Mouse (Mus musculus) splenic B cell, adult 2 months (primary cell): ENCODE data around the gene Rac2.

Experiments used
- DNase-seq: peaks from one replicate; pipeline ENCODE4 v3.0.0-alpha.2; 2011; ENCODE audit warnings: low read depth, low spot score
- H3K27me3 ChIP-seq: 2 replicates; pipeline ENCODE4 v1.6.1; 2012; ENCODE audit warnings: mild to moderate bottlenecking, low read length, moderate library complexity, mixed read lengths; ENCODE audit not compliant: control insufficient read depth, poor library complexity, insufficient read depth, severe bottlenecking
- H3K36me3 ChIP-seq: 2 replicates; pipeline ENCODE4 v1.6.1; 2012; ENCODE audit warnings: mild to moderate bottlenecking, low read length, moderate library complexity, mixed read lengths; ENCODE audit not compliant: control insufficient read depth, poor library complexity, insufficient read depth, severe bottlenecking

Rac2 gene

GRCm38 (mm10) chr15:78544561-78545001 lies 28.0 kb downstream of the Rac2 start, which contains the start of gene Sstr3:
TSS of gene Sstr3 (minus strand) at chr15:78544685.
- no peak for DNase-seq
- Histone ChIP-seq H3K27me3 (no peaks in the 10 kb centered on the region), H3K36me3 (no peaks in the 10 kb centered on the region)

DNA sequence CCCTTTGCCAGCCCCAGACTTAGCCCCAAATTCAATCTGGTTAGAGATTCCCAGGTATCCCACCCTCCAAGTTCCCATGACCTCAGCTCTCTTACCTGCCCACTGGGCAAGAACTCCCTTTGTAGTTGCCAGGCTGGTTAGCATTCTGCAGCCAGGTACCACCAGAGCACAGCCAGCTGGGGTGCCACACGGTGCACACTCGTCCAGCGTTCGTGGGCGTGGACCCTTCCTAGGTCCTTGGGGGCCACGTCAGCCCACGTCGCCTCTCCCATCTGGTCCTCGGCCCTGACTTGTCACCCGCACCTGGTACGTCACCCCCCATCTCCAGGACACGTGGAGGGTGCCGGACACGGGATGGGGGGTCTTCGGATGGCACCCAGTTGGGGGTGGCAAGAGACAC lies 28.5 kb downstream of the Rac2 start:
- Histone ChIP-seq H3K36me3 (no peaks in the 10 kb centered on the region), H3K27me3 (no peaks in the 10 kb centered on the region)
- DNase-seq: no peak

DNA sequence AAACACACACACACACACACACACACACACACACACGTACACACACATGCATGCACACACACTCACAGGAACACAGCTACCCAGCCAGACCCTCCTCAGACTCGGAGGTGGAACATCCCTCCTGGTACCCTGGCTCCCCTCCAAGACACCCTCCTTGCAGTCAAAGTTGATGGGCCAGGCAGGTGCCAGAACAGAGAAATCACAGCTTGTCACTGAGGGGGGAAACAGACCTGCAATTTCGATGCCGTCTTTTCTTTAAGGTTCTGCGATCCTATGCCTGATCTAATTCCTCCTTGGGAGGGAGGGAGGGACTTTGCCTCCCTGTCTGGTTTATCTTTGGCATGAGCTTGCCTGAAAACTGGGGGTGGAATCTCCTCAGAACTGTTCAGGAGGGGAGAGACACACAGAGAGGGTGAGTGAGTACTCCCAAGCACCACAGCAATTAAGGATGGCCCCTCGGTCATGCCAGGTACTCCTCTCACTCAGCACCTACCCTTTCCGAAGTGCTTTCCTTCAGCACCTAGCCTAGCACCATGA lies 29.7 kb downstream of the Rac2 start:
- H3K27me3 ChIP-seq: no peaks in the 10 kb centered on the region
- no peak for DNase-seq
- H3K36me3 ChIP-seq: no peaks in the 10 kb centered on the region

- Histone ChIP-seq H3K27me3 (no peaks in the 10 kb centered on the region), H3K36me3 (no peaks in the 10 kb centered on the region)
- DNase-seq: no peak
Measured at GRCm38 (mm10) chr15:78542098-78542766, 30.4 kb downstream of the Rac2 start.

DNA sequence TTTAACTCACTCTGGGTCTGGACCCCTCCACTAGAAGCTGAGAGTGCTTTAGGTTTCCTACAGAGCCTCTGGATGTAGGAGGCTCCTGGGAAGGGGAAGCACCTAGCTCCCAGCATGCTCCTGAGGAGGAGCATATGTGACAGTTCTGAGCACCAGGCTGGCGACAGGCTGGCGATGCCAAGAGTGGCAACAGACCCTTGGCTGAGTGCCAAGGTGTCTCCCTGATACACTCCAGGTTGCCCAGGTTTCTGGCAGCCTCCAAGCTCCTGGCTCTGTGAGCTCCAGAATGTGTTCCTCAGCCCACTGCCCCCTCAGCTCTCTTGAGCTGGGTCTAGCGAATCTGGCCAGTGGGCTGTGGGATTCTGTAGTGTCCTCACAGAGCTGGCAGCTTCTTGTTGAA lies 31.0 kb downstream of the Rac2 start:
- H3K36me3 ChIP-seq: no peaks in the 10 kb centered on the region
- DNase-seq: no peak
- H3K27me3 ChIP-seq: no peaks in the 10 kb centered on the region

GRCm38 (mm10) chr15:78541036-78541435 lies 31.5 kb downstream of the Rac2 start:
- DNase-seq: no peak

GRCm38 (mm10) chr15:78535723-78536421 lies 36.7 kb downstream of the Rac2 start:
- no peak for DNase-seq
- no peaks in the 10 kb centered on the region for H3K36me3 ChIP-seq
- no peaks in the 10 kb centered on the region for H3K27me3 ChIP-seq

More at GRCm38 (mm10) chr15:78541036-78541435, 31.5 kb downstream of the Rac2 start:
- no peaks in the 10 kb centered on the region for H3K36me3 ChIP-seq
- no peaks in the 10 kb centered on the region for H3K27me3 ChIP-seq

- no peak for DNase-seq
- Histone ChIP-seq H3K27me3 (no peaks in the 10 kb centered on the region), H3K36me3 (no peaks in the 10 kb centered on the region)
Measured at GRCm38 (mm10) chr15:78533346-78533835, 39.2 kb downstream of the Rac2 start.

- Histone ChIP-seq H3K36me3 (no peaks in the 10 kb centered on the region), H3K27me3 (no peaks in the 10 kb centered on the region)
- DNase-seq: no peak
Measured at GRCm38 (mm10) chr15:78532566-78533345, 39.8 kb downstream of the Rac2 start.

DNA sequence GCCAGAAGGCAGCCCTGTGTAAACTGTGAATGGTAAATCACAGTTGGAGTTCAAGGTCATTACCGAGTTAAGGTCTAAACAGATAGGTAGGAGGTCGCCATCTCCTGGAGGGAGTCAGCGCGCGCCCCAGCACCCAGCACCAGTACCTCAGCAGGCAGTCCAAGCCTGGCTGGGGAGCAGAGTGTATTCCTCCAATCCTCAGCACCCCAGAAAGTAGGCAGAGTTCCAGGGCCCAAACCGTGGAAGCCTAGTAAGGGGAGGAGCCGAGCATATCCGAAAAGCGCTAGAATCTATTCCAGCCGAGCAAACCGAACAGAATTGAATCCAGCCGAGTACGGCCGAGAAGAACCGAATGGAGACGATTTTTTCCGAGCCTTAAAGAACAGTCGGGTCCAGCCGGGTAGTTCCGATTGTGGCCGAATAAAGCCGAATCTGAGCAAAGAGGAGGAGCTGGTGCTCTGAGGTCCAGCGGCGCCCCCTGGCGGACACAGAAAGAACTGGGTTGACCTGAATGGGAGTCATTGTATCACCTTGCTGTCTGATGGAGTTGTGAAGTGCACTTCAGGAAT lies 40.6 kb downstream of the Rac2 start:
- DNase-seq: peak; percentile 97
- H3K27me3 ChIP-seq: no peaks in the 10 kb centered on the region
- no peaks in the 10 kb centered on the region for H3K36me3 ChIP-seq

DNA sequence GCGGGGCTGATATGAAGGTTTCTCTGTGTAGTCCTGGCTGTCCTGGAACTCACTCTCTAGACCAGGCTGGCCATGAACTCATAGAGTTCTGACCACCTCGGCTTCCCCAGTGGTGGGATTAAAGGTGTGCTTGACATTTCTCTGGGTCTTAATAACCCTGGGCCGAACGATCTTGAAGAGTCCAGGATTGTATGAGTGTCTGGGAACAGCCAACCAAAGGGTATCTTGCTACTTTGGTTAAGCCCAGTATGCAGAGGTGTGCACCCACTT lies 41.2 kb downstream of the Rac2 start:
- Histone ChIP-seq H3K27me3 (no peaks in the 10 kb centered on the region), H3K36me3 (no peaks in the 10 kb centered on the region)
- no peak for DNase-seq

- Histone ChIP-seq H3K36me3 (no peaks in the 10 kb centered on the region), H3K27me3 (no peaks in the 10 kb centered on the region)
- DNase-seq: no peak
Measured at GRCm38 (mm10) chr15:78530671-78531450, 41.7 kb downstream of the Rac2 start, which contains the start of gene C1qtnf6. TSS of gene C1qtnf6 (minus strand) at chr15:78531416.

- no peak for DNase-seq
- H3K27me3 ChIP-seq: no peaks in the 10 kb centered on the region
- H3K36me3 ChIP-seq: no peaks in the 10 kb centered on the region
Measured at GRCm38 (mm10) chr15:78530141-78530540, 42.4 kb downstream of the Rac2 start.

DNA sequence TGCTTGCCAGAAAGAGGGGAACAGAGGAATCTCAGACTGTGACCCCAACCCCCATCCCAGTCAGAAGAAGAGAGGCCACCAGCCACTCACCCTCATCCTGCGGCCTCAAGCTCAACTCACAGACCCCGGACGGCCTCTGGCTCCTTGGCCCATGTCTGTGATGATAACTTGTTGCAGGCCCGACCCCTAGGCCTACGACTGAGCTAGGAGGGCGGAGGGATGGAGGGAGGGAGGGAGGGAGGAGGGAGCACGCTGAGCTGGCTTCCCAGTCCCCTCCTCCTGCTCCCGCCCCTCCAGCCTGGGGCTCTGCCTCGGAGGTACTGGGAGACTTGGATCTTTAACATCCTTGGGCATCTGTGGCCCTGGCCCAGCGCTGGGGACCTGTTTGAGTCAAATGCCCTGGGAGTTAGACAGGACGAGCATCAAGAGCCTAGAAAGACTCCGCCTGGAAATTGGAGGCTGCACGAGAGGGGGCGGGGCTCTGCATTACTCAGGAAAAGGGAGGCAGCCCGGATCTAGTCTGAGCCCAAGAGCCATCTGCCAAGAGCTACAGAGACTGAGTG lies 43.1 kb downstream of the Rac2 start:
- no peak for DNase-seq
- Histone ChIP-seq H3K36me3 (no peaks in the 10 kb centered on the region), H3K27me3 (no peaks in the 10 kb centered on the region)
